Mouse (Mus musculus): ENCODE data around the gene Hs3st6.
A peak's percentile ranks its signal among the peaks of the same experiment; 100 is the strongest.

Gene Hs3st6

DNA sequence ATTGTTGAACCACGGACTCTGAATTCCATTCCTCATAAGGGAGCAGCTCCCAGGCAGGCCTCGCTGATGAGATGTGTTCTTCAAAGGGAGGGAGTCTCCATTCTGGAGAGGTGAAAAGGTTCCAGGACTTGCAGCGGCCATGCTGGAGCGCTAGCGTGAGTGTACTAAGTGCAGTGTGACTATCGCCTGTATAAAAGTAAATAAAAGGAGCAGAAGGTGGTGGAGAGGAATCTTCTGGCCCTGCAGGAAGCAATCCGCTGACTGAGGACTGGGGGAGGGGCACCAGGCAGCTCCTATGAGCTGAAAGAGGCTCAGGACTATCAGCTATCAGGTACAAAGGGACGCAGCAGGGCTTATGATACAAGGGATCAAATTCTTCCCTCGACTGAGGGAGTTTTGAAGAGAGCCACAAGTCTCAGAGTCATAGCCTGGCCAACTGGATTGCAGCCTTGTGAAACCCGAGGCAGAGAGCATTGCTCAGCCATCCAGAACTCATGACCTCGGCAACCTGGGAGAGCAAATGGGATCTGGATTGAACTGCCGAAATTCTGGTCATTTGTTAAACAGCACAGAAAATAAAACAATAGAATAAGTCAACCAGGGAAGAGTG lies 13.6 kb downstream of the Hs3st6 start:
- DNase-seq (ENCODE audit: low spot score in 2 of 2) = no peak

DNA sequence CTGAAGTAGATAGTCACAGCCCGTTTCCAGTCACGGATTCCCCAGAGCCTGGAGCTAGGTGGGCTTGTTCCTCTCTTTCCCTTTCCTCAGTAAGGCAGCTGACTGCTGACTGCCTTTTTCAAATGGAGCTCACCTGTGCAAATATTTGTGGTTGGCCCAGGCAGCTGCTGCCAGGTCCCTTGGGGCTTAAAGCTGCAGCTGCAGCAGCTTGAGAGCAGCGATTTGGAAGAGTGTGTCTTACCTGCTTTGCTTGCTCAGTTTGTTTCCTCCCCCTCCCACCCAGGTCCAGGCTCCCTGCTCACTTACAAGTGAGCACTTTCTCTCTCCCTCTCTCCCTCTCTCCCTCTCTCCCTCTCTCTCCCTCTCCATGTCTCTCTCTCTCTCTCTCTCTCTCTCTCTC lies 16.4 kb downstream of the Hs3st6 start:
- DNase-seq (ENCODE audit: low spot score in 2 of 2) = no peak

DNA sequence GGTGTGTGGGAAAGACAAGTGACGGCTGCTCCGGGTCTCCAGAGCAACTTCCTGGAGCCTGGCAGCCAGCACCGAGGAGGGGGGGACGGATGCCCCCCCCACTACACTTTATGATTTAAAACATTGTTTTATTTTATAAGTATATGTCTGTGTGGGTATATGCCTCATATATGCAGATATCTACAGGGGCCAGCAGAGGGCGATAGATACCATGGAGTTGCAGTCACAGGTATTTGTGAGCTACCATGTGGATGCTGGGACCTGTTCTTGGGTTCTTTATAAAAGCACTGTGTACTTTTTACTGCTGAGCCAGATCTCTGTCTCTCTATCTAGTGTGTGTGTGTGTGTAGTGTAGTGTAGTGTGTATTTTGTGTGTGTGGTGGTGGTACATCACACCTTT lies 20.5 kb downstream of the Hs3st6 start:
- DNase-seq (ENCODE audit: low spot score in 2 of 2) = no peak

DNA sequence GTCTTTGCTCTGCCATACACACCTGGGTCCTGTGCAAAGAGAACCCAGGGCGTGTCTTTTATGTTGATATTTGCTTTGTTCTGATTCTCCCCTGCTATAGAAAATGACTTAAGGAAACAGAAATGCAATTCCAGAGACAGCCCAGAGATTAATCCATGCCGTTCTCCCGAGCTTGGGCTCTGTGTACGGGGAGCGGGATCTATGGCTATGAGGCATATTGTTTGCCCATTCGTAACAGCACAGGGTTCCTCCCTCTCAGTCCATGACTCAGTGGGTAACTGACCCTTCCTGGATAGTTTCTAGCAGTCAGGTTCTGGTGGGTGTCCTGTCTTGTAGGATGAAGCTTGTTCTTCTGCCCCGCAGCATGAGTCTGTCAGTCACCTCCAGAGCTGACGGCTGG lies 22.4 kb downstream of the Hs3st6 start:
- no peak for DNase-seq (ENCODE audit: low spot score in 2 of 2)

DNA sequence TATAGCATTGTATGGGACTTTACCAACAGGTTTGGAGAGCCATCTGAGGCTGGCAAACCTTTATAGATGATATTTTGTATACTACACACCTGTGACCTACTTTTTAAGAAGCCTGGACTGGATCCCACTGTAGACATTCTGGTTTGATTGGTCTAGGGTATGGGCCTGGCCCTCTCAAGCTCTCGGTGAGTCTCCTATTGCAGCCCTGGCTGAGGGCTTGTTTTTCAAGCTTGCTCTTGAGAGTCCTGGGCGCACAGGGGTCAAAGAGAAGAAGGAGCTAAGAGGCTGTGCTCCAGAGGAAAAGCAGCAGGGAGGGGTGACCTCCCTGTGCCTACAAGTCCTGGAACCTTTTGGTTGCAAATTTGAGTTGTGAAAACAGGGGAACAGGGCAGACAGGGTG lies 24.3 kb downstream of the Hs3st6 start:
- DNase-seq (ENCODE audit: low spot score in 2 of 2) = no peak

DNA sequence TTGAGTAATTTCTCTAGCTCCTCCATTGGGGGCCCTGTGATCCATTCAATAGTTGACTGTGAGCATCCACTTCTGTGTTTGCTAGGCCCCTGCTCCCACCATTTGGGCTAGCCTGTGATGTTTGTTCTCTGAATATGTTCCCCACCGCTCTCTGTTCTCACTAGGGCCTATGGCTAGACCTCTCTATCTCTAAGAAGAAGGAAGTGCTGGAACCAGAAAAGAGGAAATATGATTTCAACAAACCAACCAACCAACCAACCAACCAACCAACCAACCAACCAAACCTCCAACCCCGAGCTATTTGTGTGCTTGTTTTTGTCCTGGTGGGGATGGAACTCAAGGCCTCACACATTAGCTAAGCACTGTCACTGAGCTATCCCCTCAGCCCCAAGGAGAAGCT lies 28.0 kb downstream of the Hs3st6 start:
- DNase-seq (ENCODE audit: low spot score in 2 of 2) = no peak

DNA sequence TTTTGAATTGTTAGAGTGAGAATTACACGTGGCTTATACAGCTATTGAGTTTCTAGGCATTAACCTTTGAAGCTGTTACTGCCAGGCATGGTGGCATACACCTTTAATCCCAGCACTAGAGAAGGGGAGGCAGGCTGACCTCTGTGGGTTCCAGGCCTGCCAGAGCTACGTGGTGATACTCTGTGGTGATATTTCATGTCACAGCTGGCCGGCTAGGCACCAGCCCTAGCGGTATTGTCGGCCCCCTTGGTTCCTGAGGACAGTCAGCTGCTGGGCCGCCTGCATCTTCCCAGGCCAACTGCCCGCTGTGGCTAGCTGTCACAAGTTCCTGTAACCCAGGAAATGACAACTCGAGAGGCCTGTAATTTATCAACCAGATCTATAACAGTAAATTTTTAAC lies 39.4 kb downstream of the Hs3st6 start:
- no peak for DNase-seq (ENCODE audit: low spot score in 2 of 2)

DNA sequence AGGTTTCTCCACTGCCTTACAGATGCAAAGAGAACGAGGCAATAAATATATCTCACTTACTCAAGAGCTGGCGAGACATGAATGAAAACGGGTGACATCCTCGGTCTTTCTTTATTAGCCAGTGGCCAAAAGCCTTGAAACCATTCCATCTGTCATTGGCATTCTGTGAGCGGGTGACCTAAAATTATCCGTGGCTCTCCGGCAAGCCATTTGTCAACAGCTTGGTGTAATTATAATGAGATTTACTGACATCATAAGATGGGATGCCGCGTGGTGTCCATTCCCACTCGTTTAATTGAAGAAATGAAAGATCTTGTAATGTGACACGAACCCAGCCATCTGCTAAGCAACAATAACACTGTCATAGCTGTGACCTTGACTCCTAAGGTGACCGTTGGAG lies 42.0 kb downstream of the Hs3st6 start:
- no peak for DNase-seq (ENCODE audit: low spot score in 2 of 2)

DNA sequence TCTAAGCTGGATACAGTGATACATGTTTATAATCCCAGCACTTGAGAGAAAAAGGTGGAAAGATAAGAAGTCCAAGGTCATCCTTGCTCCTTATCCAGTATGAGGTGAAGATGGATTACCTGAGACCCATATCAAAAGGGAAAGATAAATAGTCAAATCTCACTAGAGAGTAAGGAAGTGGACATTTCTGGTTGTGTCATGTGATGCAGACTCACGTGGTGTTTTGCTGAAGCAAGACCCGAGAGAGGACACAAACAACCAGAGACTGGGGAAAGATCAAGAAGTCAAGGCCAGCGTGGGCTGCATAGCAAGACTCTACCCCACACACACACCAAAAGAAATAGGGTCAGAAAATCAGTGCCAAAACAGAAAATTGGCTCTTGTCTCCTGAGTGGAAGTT lies 44.2 kb downstream of the Hs3st6 start:
- no peak for DNase-seq (ENCODE audit: low spot score in 2 of 2)

DNA sequence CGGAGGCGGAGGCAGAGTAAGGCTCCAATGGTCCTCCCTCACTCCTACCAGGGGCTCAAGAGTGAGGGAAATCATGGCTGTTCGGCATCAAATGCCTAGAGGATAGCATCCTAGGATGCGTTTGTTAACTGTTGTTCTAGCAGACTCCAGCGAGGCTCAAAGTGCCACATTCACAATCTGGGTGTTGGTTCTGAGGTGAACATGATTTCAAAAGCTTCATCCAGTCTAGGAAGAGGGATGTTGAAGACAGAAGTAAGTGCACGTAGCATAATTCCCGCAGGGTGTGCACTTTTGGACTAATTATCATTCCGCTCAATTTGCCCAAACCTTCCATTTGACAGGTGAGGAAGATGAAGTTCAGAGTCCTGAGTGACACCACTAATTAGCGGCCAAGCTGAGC lies 45.4 kb downstream of the Hs3st6 start:
- DNase-seq (ENCODE audit: low spot score in 2 of 2) = no peak

DNA sequence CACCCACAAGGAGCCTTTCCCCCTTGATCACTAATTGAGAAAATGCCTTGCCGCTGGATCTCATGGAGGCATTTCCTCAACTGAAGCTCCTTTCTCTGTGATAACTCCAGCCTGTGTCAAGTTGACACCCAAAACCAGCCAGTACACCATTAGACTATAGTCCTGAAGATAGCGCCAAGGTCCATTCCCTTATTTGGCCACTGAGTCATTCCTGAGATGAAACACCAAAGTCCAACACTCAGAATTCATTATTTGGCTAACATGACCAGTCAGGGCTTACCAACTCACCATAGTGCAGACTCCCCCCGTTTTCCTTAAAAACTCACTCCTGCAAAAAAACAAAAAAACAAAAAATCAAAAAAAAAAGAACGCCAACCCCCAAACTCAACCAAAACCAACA lies 46.7 kb downstream of the Hs3st6 start:
- DNase-seq (ENCODE audit: low spot score in 2 of 2) = no peak

DNA sequence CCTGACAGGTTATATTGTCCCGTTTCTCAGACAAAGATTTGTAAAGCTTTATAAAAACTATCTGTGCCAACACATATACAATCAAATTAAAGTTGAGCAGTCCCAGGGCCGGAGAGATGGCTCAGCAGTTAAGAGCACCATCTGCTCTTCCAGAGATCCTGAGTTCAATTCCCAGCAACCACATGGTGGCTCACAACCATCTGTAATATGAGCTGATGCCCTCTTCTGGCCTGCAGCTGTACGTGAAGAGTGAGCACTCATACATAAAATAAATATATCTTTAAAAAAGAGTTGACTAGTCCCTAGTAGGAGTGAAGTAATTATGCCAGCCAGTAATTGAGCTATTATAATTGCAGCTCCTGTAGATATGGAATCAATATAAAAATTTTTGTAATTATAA lies 47.7 kb downstream of the Hs3st6 start:
- DNase-seq (ENCODE audit: low spot score in 2 of 2) = no peak

DNA sequence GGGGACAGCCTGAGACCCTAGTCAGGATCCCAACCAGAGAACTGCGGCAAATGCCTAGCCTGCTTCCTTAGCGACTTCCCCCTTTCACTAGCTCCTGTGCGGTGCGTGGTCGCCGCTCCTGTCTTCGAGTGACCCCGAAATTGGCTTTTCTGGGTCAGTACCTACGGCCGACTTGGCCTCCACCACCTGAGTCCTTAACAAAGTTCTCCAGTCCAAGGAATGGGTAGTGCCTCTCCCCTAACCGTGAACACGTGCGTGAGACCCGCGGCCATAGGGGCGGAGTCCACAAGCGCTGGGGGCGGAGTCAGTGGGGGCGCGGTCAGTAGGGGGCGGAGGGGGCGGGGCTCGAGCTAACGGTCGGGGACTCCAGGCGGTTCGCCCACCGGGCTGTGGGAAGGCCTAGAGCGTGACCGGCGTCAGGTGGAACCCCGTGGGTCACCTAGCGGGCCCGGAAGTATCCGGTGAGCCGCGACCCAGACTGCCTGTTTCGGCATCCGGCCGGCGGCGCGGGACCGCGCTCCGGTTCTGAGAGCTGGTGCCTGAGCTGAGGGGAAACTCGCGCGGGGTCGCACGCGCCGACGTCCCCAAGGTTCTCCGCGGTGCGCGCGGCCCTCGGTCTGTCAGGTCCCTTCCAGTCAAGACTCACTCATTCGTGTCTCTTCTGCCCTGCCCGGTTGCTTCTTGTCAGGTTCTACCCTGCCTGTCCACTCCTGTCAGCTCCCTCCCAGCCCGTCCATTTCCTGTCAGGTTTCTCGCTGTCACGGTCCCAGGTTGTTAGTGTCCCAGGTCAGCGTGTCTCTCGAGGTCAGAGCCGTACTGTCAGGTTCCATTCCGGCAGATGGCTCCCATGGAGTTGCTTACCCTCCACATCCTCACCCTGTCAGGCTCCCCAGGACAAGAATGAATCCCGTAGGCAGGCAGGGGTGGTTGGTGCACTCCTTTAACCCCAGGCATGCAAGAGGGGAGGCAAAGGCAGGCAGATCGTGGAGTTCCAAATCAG lies 51.5 kb downstream of the Hs3st6 start, which contains the start of gene Meiob:
Gene Meiob, plus strand, starts transcription at position 338 of the 1,000 bp plus-strand sequence.
- peak; percentile 4 to 20 for DNase-seq (ENCODE audit: low spot score in 2 of 2)

All from right cerebral cortex, adult 2 months (tissue).